Mouse (Mus musculus) MEL (cell line): ENCODE results near the gene Prdx3. TPM values are rescaled to one million over a fixed set of nuclear protein-coding genes. Genes with fewer than 3 reads are reported as not detected.

Source experiments
- DNase-seq: peaks from one replicate; pipeline ENCODE4 v3.0.0; 2011; ENCODE audit warnings: low read depth, low spot score
- H3K27ac ChIP-seq: 2 replicates; pipeline ENCODE4 v1.5.1; 2012; ENCODE audit warnings: low read depth, mild to moderate bottlenecking, control low read depth, low read length, moderate library complexity; ENCODE audit not compliant: control insufficient read depth
- H3K27me3 ChIP-seq, 2 experiments: fragments of 150-350 bp in 1 of 2; sonication (generic) in 1 of 2; 2 replicates each; pipeline ENCODE4 v1.6.1; 2012; ENCODE audit warnings: low read length in 2 of 2, mild to moderate bottlenecking in 2 of 2, improper control_type of control experiment in 1 of 2, moderate library complexity in 1 of 2; ENCODE audit not compliant: insufficient read depth in 2 of 2, control insufficient read depth in 1 of 2
- H3K36me3 ChIP-seq, 2 experiments: 2 replicates each; pipeline ENCODE4 v1.6.1; 2012 to 2014; ENCODE audit warnings: low read length in 2 of 2, improper control_type of control experiment in 1 of 2, inconsistent platforms in 1 of 2, mild to moderate bottlenecking in 1 of 2; ENCODE audit not compliant: insufficient read depth in 2 of 2, control insufficient read depth in 1 of 2
- H3K4me1 ChIP-seq, 2 experiments: fragments of 150-350 bp in 1 of 2; sonication (generic) in 1 of 2; 2 replicates each; pipeline ENCODE4 v1.6.1; 2012; ENCODE audit warnings: low read length in 2 of 2, improper control_type of control experiment in 1 of 2, mild to moderate bottlenecking in 1 of 2; ENCODE audit not compliant: insufficient read depth in 2 of 2, control insufficient read depth in 1 of 2
- H3K4me3 ChIP-seq, 2 experiments: fragments of 150-350 bp in 1 of 2; sonication (generic) in 1 of 2; 2 replicates each; pipeline ENCODE4 v1.5.1; 2012; ENCODE audit warnings: low read depth in 2 of 2, low read length in 2 of 2, mild to moderate bottlenecking in 2 of 2, moderate library complexity in 2 of 2, control low read depth in 1 of 2, improper control_type of control experiment in 1 of 2; ENCODE audit not compliant: control insufficient read depth in 1 of 2, insufficient read depth in 1 of 2
- H3K79me2 ChIP-seq: 2 replicates; pipeline ENCODE4 v1.6.1; 2012; ENCODE audit warnings: mild to moderate bottlenecking, low read length, moderate library complexity; ENCODE audit not compliant: control insufficient read depth, poor library complexity, insufficient read depth
- H3K9ac ChIP-seq: 2 replicates; pipeline ENCODE4 v1.6.1; 2012; ENCODE audit warnings: low read depth, mild to moderate bottlenecking, control low read depth, low read length, moderate library complexity; ENCODE audit not compliant: control insufficient read depth, poor library complexity, severe bottlenecking
- H3K9me3 ChIP-seq: fragments of 150-350 bp; sonication (generic); replicated peaks from 2 replicates; pipeline ENCODE4 v1.6.1; 2012; ENCODE audit warnings: mild to moderate bottlenecking, low read length, improper control_type of control experiment, moderate library complexity; ENCODE audit not compliant: insufficient read depth
- CTCF ChIP-seq, 3 experiments: IDR thresholded peaks in 2 of 3; conservative IDR thresholded peaks in 1 of 3; 2 replicates each; pipeline ENCODE4 v1.5.1; 2011 to 2012; ENCODE audit warnings: low read length in 3 of 3, low read depth in 2 of 3, mild to moderate bottlenecking in 2 of 3, improper control_type of control experiment in 1 of 3, inconsistent platforms in 1 of 3, mixed read lengths in 1 of 3, moderate library complexity in 1 of 3; ENCODE audit not compliant: control insufficient read depth in 1 of 3, insufficient read depth in 1 of 3, poor library complexity in 1 of 3, severe bottlenecking in 1 of 3
- EP300 ChIP-seq, 2 experiments: IDR thresholded peaks; 2 replicates each; pipeline ENCODE4 v1.6.1; 2011; ENCODE audit warnings: improper control_type of control experiment in 2 of 2, low read length in 2 of 2, low read depth in 1 of 2, mild to moderate bottlenecking in 1 of 2
- ETS1 ChIP-seq: IDR thresholded peaks from 2 replicates; pipeline ENCODE4 v1.6.1; 2012; ENCODE audit warnings: low read depth, mild to moderate bottlenecking, inconsistent platforms, low read length, improper control_type of control experiment, moderate library complexity
- GABPA ChIP-seq: IDR thresholded peaks from 2 replicates; pipeline ENCODE4 v1.6.1; 2012; ENCODE audit warnings: low read depth, mild to moderate bottlenecking, inconsistent platforms, low read length, improper control_type of control experiment, moderate library complexity
- MAFK ChIP-seq: IDR thresholded peaks from 2 replicates; pipeline ENCODE4 v1.6.1; 2011; ENCODE audit warnings: low read depth, mild to moderate bottlenecking, low read length, improper control_type of control experiment, borderline replicate concordance
- MAX ChIP-seq: IDR thresholded peaks from 2 replicates; pipeline ENCODE4 v1.6.1; 2011; ENCODE audit warnings: low read length, improper control_type of control experiment
- MAZ ChIP-seq: IDR thresholded peaks from 2 replicates; pipeline ENCODE4 v1.6.1; 2012; ENCODE audit warnings: low read depth, mild to moderate bottlenecking, inconsistent platforms, low read length, improper control_type of control experiment
- MYC ChIP-seq: IDR thresholded peaks from 2 replicates; pipeline ENCODE4 v1.6.1; 2011; ENCODE audit warnings: low read depth, mild to moderate bottlenecking, low read length, improper control_type of control experiment, moderate library complexity
- NELFE ChIP-seq: IDR thresholded peaks from 2 replicates; pipeline ENCODE4 v1.6.1; 2011; ENCODE audit warnings: low read depth, low read length, improper control_type of control experiment
- NRF1 ChIP-seq: IDR thresholded peaks from 2 replicates; pipeline ENCODE4 v1.6.1; 2014; ENCODE audit warnings: low read depth, mild to moderate bottlenecking, inconsistent platforms, low read length, improper control_type of control experiment, moderate library complexity; ENCODE audit not compliant: poor library complexity, insufficient read depth, severe bottlenecking
- POLR2AphosphoS5 ChIP-seq: IDR thresholded peaks from 2 replicates; pipeline ENCODE4 v1.6.1; 2012; ENCODE audit warnings: low read depth, borderline replicate concordance, mild to moderate bottlenecking, inconsistent platforms, low read length, moderate library complexity, mixed read lengths
- RAD21 ChIP-seq: IDR thresholded peaks from 2 replicates; pipeline ENCODE4 v1.6.1; 2011; ENCODE audit warnings: mild to moderate bottlenecking, low read depth, low read length, improper control_type of control experiment
- RCOR1 ChIP-seq: IDR thresholded peaks from 2 replicates; pipeline ENCODE4 v1.6.1; 2012; ENCODE audit warnings: low read depth, mild to moderate bottlenecking, inconsistent platforms, low read length, improper control_type of control experiment
- SIN3A ChIP-seq: IDR thresholded peaks from 2 replicates; pipeline ENCODE4 v1.6.1; 2012; ENCODE audit warnings: low read length, improper control_type of control experiment, inconsistent platforms
- SMC3 ChIP-seq: IDR thresholded peaks from 2 replicates; pipeline ENCODE4 v1.6.1; 2011; ENCODE audit warnings: low read depth, low read length, improper control_type of control experiment
- TBP ChIP-seq: IDR thresholded peaks from 2 replicates; pipeline ENCODE4 v1.8.0; 2011; ENCODE audit warnings: low read depth, low read length, improper control_type of control experiment
- UBTF ChIP-seq: IDR thresholded peaks from 2 replicates; pipeline ENCODE4 v1.6.1; 2012; ENCODE audit warnings: low read depth, mild to moderate bottlenecking, inconsistent platforms, low read length, improper control_type of control experiment, moderate library complexity, borderline replicate concordance; ENCODE audit not compliant: insufficient read depth
- USF1 ChIP-seq: IDR thresholded peaks from 2 replicates; pipeline ENCODE4 v1.6.1; 2014; ENCODE audit warnings: low read depth, mild to moderate bottlenecking, inconsistent platforms, low read length, improper control_type of control experiment, moderate library complexity
- USF2 ChIP-seq, 2 experiments: IDR thresholded peaks; 2 replicates each; pipeline ENCODE4 v1.6.1; 2011 to 2012; ENCODE audit warnings: improper control_type of control experiment in 2 of 2, low read length in 2 of 2, borderline replicate concordance in 1 of 2, inconsistent platforms in 1 of 2, low read depth in 1 of 2, mild to moderate bottlenecking in 1 of 2; ENCODE audit not compliant: insufficient read depth in 1 of 2
- polyA plus RNA-seq, 2 experiments: library from polyadenylated mRNA; stranded (reverse) in 1 of 2; unstranded in 1 of 2; fragments of >175 nt in 1 of 2; fragments of >200 nt in 1 of 2; gene quantifications; 2 replicates each; pipeline versions ENCODE4 v1.2.1 to v1.2.4; 2012; ENCODE audit warnings: low replicate concordance in 2 of 2, low read depth in 1 of 2; ENCODE audit not compliant: insufficient read length in 2 of 2, insufficient read depth in 1 of 2, missing spikeins in 1 of 2
- total RNA-seq: library from RNA; depleted of rRNA; stranded (reverse); fragments of 300-350 nt; gene quantifications from 2 replicates; pipeline ENCODE4 v1.2.3, GENCODE M21; 2012; rRNA removed

Gene Prdx3
- total and polyA plus RNA-seq, 3 experiments: 267 to 332 TPM; not detected in 1

- TF ChIP-seq EP300 (IDR thresholded peaks at IDR 0.05; ENCODE audit: low read depth in 1 of 2, low read length in 2 of 2): peak; percentile 94 to 96
- TF ChIP-seq, all 39 proteins: peak for 10
Measured at GRCm38 (mm10) chr19:60843324-60843723, 31.0 kb downstream of the Prdx3 start (continued).

GRCm38 (mm10) chr19:60837747-60838146 is 36.6 kb downstream of the Prdx3 start:
- no peaks in the 10 kb centered on the region for H3K27me3 ChIP-seq
- H3K27ac ChIP-seq: no peak overlapping the region
- no peaks in the 10 kb centered on the region for H3K79me2 ChIP-seq
- TF ChIP-seq USF2 (IDR thresholded peaks at IDR 0.05; ENCODE audit: borderline replicate concordance in 1 of 2, insufficient read depth in 1 of 2, low read depth in 1 of 2, low read length in 2 of 2): no peak
- peak; percentile 42 for TF ChIP-seq SMC3
- TF ChIP-seq RAD21: peak; percentile 45
- TF ChIP-seq NRF1: no peak
- TF ChIP-seq UBTF: no peak
- no peak for TF ChIP-seq POLR2AphosphoS5
- TF ChIP-seq CTCF (IDR thresholded peaks at IDR 0.05 in 2 of 3, conservative IDR thresholded peaks at IDR 0.05 in 1 of 3; ENCODE audit: control insufficient read depth in 1 of 3, insufficient read depth in 1 of 3, low read depth in 2 of 3, low read length in 3 of 3, poor library complexity in 1 of 3, severe bottlenecking in 1 of 3): peak in 2 of 3 experiments; percentile 17 to 39; a peak in 2 of 6 replicates
- no peak for TF ChIP-seq MAX
- H3K36me3 ChIP-seq: peaks cover 9 to 22% of the 10 kb centered on the region in 2 experiments
- peaks cover 3 to 6% of the 10 kb centered on the region in 2 experiments for H3K4me1 ChIP-seq
- peak; percentile 32 for DNase-seq
- no peak overlapping the region for H3K9ac ChIP-seq
- no peaks in the 10 kb centered on the region for H3K9me3 ChIP-seq
- no peak overlapping the region for H3K4me3 ChIP-seq

- DNase-seq: peak; percentile 79
- TF ChIP-seq MAFK (no peak), MAZ (no peak), TBP (no peak), MYC (peak; percentile 73; the same call in 1 of the 2 replicates), ETS1 (0 out of 2 replicates have a peak, but pooled peaks have one; percentile 27), USF1 (no peak), EP300 (IDR thresholded peaks at IDR 0.05; ENCODE audit: low read depth in 1 of 2, low read length in 2 of 2) (peak in 1 of 2 experiments; percentile 47; a peak in 1 of 4 replicates), GABPA (peak; percentile 55; the same call in 1 of the 2 replicates), SIN3A (no peak; the same call in 1 of the 2 replicates), NELFE (no peak), RCOR1 (no peak)
- H3K36me3 ChIP-seq: peaks cover 10 to 29% of the 10 kb centered on the region in 2 experiments
- peaks cover 4 to 5% of the 10 kb centered on the region in 2 experiments; a peak in 2 of 4 replicates for H3K4me1 ChIP-seq
- H3K79me2 ChIP-seq: no peaks in the 10 kb centered on the region
- no peaks in the 10 kb centered on the region for H3K27me3 ChIP-seq
- no peak overlapping the region for H3K9ac ChIP-seq
- H3K9me3 ChIP-seq: no peaks in the 10 kb centered on the region
- no peak overlapping the region for H3K4me3 ChIP-seq
- peak overlapping the region; percentile 47 for H3K27ac ChIP-seq
Measured at GRCm38 (mm10) chr19:60818677-60819076, 55.7 kb downstream of the Prdx3 start.

Other genes with a start within 250 kb of the Prdx3 start
- 3.8 and 4.5 TPM in 2 replicates for gene Nanos1, start 118.6 kb downstream of the Prdx3 start, total RNA-seq
- gene Nanos1, start 118.6 kb downstream of the Prdx3 start, polyA plus RNA-seq: 1 to 10 TPM in 1 of 2 experiments, not detected in 1; 4.6 TPM
- gene Eif3a, start 83.9 kb downstream of the Prdx3 start, total RNA-seq: 331 and 352 TPM in 2 replicates
- 100 to 1,000 TPM; 424 to 914 TPM for gene Eif3a, start 83.9 kb downstream of the Prdx3 start, polyA plus RNA-seq
- gene Fam45a, start 63.0 kb downstream of the Prdx3 start, total RNA-seq: 12.1 and 13.0 TPM in 2 replicates
- gene Fam45a, start 63.0 kb downstream of the Prdx3 start, polyA plus RNA-seq: 10 to 100 TPM in 1 of 2 experiments, not detected in 1; 20.4 TPM
- 0.85 and 1.3 TPM in 2 replicates for gene Sfxn4, start 13.1 kb downstream of the Prdx3 start, total RNA-seq
- 1 to 10 TPM in 1 of 2 experiments, not detected in 1; 9.3 TPM for gene Sfxn4, start 13.1 kb downstream of the Prdx3 start, polyA plus RNA-seq
- 3.3 and 4.2 TPM in 2 replicates for gene Grk5, start 15.2 kb upstream of the Prdx3 start, total RNA-seq
- gene Grk5, start 15.2 kb upstream of the Prdx3 start, polyA plus RNA-seq: 1 to 10 TPM in 1 of 2 experiments, not detected in 1; 8.1 TPM